Mouse (Mus musculus) embryonic fibroblast, embryonic 13.5 days (primary cell): ENCODE data around the gene Fam81a.

ENCODE experiments used
- CTCF ChIP-seq: IDR thresholded peaks from 2 replicates; pipeline ENCODE4 v1.5.1; 2011; ENCODE audit warnings: mild to moderate bottlenecking, control low read depth, low read length, moderate library complexity, borderline replicate concordance; ENCODE audit not compliant: insufficient read depth
- POLR2A ChIP-seq: IDR thresholded peaks from 2 replicates; pipeline ENCODE4 v1.6.1; 2011; ENCODE audit warnings: low read depth, mild to moderate bottlenecking, control low read depth, low read length, moderate library complexity

GRCm38 (mm10) chr9:70103106-70103505 lies 39.3 kb downstream of the Fam81a start:
- TF ChIP-seq POLR2A (no peak), CTCF (peak; percentile 12; the same call in 1 of the 2 replicates)
